Mouse (Mus musculus): ENCODE measurements around the gene Zfp524. TPM values are rescaled to one million over a fixed set of nuclear protein-coding genes. Genes with fewer than 3 reads are reported as not detected.

Gene Zfp524
- polyA plus RNA-seq, 1 experiment from 2014 or later = 11.3 TPM

GRCm38 (mm10) chr7:5052931-5053343, 38.7 kb downstream of the Zfp524 start:
- no peak overlapping the region for H3K27ac ChIP-seq
- H3K27me3 ChIP-seq = peaks cover 64% of the 10 kb centered on the region
- H3K4me1 ChIP-seq (replicated peaks) = peaks cover 40% of the 10 kb centered on the region
- peak overlapping the region; percentile 96 for H3K4me2 ChIP-seq
- no peaks in the 10 kb centered on the region for H3K9me3 ChIP-seq (replicated peaks)
- peak overlapping the region; percentile 53 for H3K9ac ChIP-seq
- peak overlapping the region; percentile 89 for H3K4me3 ChIP-seq
- 8% methylated on average over 41 of the region's 45 CpGs for WGBS
- no peak for ATAC-seq (replicated peaks; ENCODE audit: insufficient number of reproducible peaks, insufficient read depth, low FRiP score, low read depth)
- H3K36me3 ChIP-seq = no peaks in the 10 kb centered on the region

- no peak overlapping the region for H3K9ac ChIP-seq
- no peaks in the 10 kb centered on the region for H3K9me3 ChIP-seq (replicated peaks)
- peak overlapping the region; percentile 89 for H3K4me3 ChIP-seq
- peaks cover 70% of the 10 kb centered on the region for H3K27me3 ChIP-seq
- peak overlapping the region; percentile 96 for H3K4me2 ChIP-seq
- H3K27ac ChIP-seq = no peak overlapping the region
- ATAC-seq (replicated peaks; ENCODE audit: insufficient number of reproducible peaks, insufficient read depth, low FRiP score, low read depth) = no peak
- no peaks in the 10 kb centered on the region for H3K36me3 ChIP-seq
- H3K4me1 ChIP-seq (replicated peaks) = peaks cover 40% of the 10 kb centered on the region
- 9% methylated on average over 32 of the region's 32 CpGs for WGBS
These were observed 39.4 kb downstream of the Zfp524 start for GRCm38 (mm10) chr7:5053456-5054179.

DNA sequence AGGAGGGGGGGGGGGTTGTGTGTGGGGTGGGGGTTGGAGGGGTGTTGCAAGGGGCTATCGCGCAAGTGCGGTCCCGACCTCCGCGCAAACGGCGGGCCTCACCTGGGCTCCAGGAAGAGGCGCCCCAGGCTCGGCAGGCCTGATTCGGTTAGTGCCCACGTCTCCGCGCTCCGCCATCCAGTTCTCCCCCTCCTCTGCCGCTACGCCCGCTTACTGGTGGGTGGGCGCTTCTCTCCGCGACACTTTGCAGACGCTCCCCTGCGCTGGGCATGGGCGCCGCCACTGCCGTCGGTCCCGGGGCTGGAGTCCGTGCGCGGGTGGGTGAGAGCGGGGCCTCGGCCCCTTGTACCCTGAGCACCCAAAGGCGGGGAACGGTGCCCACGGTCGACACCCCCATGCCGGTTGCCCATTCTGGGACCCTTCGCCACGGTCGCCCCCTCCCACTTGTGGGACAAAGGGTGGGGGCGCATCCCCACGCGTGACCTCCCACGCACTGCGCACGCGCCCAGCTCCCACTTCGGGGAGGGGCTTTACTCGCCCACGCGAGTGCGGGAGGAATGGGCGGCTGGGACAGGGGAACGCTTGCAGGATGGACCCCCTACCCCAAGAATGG, 42.5 kb downstream of the Zfp524 start:
- Histone ChIP-seq H3K4me1 (replicated peaks) (peaks cover 42% of the 10 kb centered on the region), H3K4me2 (peak overlapping the region; percentile 66), H3K36me3 (no peaks in the 10 kb centered on the region), H3K4me3 (peak overlapping the region; percentile 47), H3K27ac (no peak overlapping the region), H3K9me3 (replicated peaks) (no peaks in the 10 kb centered on the region), H3K9ac (peak overlapping the region; percentile 57), H3K27me3 (peaks cover 72% of the 10 kb centered on the region)
- no peak for ATAC-seq (replicated peaks; ENCODE audit: insufficient number of reproducible peaks, insufficient read depth, low FRiP score, low read depth)
- 4% methylated on average over 54 of the region's 55 CpGs for WGBS

GRCm38 (mm10) chr7:5057381-5057780, 43.2 kb downstream of the Zfp524 start:
- Histone ChIP-seq H3K36me3 (no peaks in the 10 kb centered on the region), H3K4me2 (peak overlapping the region; percentile 66; the same call in 1 of the 2 replicates), H3K27ac (no peak overlapping the region), H3K9me3 (replicated peaks) (no peaks in the 10 kb centered on the region), H3K27me3 (peaks cover 65% of the 10 kb centered on the region), H3K4me3 (peak overlapping the region; percentile 47; the same call in 1 of the 2 replicates), H3K9ac (no peak overlapping the region), H3K4me1 (replicated peaks) (peaks cover 36% of the 10 kb centered on the region)
- ATAC-seq (replicated peaks; ENCODE audit: insufficient number of reproducible peaks, insufficient read depth, low FRiP score, low read depth) = no peak
- WGBS = 25% methylated on average over 8 of the region's 8 CpGs

- ATAC-seq (replicated peaks; ENCODE audit: insufficient number of reproducible peaks, insufficient read depth, low FRiP score, low read depth) = no peak
- Histone ChIP-seq H3K4me3 (0 out of 2 replicates have a peak overlapping the region, but pooled peaks have one; percentile 47), H3K9ac (no peak overlapping the region), H3K27me3 (peaks cover 61% of the 10 kb centered on the region), H3K4me2 (no peak overlapping the region), H3K4me1 (replicated peaks) (peaks cover 32% of the 10 kb centered on the region), H3K36me3 (no peaks in the 10 kb centered on the region), H3K27ac (no peak overlapping the region), H3K9me3 (replicated peaks) (no peaks in the 10 kb centered on the region)
- 33% methylated on average over 11 of the region's 11 CpGs for WGBS
These were observed 43.6 kb downstream of the Zfp524 start for GRCm38 (mm10) chr7:5057804-5058203.

GRCm38 (mm10) chr7:5058631-5059030, 44.4 kb downstream of the Zfp524 start:
- Histone ChIP-seq H3K9me3 (replicated peaks) (no peaks in the 10 kb centered on the region), H3K27ac (no peak overlapping the region), H3K9ac (no peak overlapping the region), H3K4me2 (no peak overlapping the region), H3K4me3 (no peak overlapping the region), H3K4me1 (replicated peaks) (peaks cover 30% of the 10 kb centered on the region), H3K36me3 (no peaks in the 10 kb centered on the region), H3K27me3 (peaks cover 53% of the 10 kb centered on the region)
- ATAC-seq (replicated peaks; ENCODE audit: insufficient number of reproducible peaks, insufficient read depth, low FRiP score, low read depth) = no peak
- 82% methylated on average over 1 of the region's 1 CpGs for whole genome bisulfite sequencing

DNA sequence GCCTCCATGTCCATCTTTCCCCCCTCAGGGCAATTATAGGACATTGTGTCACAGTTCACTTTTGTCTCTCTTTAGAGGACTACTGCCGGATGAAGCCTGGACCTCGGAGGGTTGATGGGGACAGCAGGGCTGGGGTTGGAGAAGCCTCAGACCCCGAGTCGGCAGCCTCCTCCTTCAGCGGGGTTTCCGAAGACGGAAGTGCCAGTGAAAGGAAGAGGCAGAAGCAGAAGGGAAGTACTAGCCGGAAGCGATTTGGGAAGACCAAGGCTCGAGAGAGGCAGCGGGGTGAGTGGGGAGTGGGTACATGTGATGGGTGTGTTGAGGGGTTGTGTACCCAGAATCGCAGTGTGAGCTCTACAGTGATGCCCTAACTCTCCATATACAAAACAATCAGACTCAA, 45.2 kb downstream of the Zfp524 start:
- H3K4me1 ChIP-seq (replicated peaks) = peaks cover 33% of the 10 kb centered on the region
- ATAC-seq (replicated peaks; ENCODE audit: insufficient number of reproducible peaks, insufficient read depth, low FRiP score, low read depth) = no peak
- no peaks in the 10 kb centered on the region for H3K9me3 ChIP-seq (replicated peaks)
- no peak overlapping the region for H3K27ac ChIP-seq
- H3K4me3 ChIP-seq = no peak overlapping the region
- H3K4me2 ChIP-seq = no peak overlapping the region
- WGBS = 86% methylated on average over 12 of the region's 12 CpGs
- H3K27me3 ChIP-seq = peaks cover 45% of the 10 kb centered on the region
- no peaks in the 10 kb centered on the region for H3K36me3 ChIP-seq
- no peak overlapping the region for H3K9ac ChIP-seq

DNA sequence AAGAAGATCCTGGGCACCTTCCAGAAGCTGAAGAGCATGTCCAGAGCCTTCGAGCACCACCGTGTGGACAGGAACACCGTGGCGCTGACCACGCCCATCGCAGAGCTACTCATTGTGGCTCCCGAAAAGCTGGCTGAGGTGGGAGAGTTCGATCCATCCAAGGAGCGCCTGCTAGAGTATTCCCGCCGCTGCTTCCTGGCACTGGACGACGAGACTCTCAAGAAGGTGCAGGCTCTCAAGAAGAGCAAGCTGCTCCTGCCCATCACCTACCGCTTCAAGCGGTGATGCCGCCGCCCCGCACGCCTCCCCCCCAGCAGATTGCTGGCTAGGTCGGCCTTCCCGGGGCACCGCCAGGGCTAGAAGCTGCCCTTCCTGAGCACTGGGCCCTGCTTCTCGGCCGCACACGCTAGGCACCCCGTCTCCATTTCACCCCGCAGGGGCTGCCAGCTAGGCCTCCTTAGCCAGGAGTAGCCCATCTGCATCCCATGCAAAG, 46.1 kb downstream of the Zfp524 start:
- peak overlapping the region; percentile 97 for H3K4me2 ChIP-seq
- peak overlapping the region; percentile 61 for H3K4me3 ChIP-seq
- H3K36me3 ChIP-seq = no peaks in the 10 kb centered on the region
- ATAC-seq (replicated peaks; ENCODE audit: insufficient number of reproducible peaks, insufficient read depth, low FRiP score, low read depth) = no peak
- H3K27me3 ChIP-seq = peaks cover 36% of the 10 kb centered on the region
- H3K9ac ChIP-seq = peak overlapping the region; percentile 73
- H3K4me1 ChIP-seq (replicated peaks) = peaks cover 38% of the 10 kb centered on the region
- WGBS = 4% methylated on average over 27 of the region's 27 CpGs
- H3K27ac ChIP-seq = peak overlapping the region; percentile 97
- no peaks in the 10 kb centered on the region for H3K9me3 ChIP-seq (replicated peaks)

DNA sequence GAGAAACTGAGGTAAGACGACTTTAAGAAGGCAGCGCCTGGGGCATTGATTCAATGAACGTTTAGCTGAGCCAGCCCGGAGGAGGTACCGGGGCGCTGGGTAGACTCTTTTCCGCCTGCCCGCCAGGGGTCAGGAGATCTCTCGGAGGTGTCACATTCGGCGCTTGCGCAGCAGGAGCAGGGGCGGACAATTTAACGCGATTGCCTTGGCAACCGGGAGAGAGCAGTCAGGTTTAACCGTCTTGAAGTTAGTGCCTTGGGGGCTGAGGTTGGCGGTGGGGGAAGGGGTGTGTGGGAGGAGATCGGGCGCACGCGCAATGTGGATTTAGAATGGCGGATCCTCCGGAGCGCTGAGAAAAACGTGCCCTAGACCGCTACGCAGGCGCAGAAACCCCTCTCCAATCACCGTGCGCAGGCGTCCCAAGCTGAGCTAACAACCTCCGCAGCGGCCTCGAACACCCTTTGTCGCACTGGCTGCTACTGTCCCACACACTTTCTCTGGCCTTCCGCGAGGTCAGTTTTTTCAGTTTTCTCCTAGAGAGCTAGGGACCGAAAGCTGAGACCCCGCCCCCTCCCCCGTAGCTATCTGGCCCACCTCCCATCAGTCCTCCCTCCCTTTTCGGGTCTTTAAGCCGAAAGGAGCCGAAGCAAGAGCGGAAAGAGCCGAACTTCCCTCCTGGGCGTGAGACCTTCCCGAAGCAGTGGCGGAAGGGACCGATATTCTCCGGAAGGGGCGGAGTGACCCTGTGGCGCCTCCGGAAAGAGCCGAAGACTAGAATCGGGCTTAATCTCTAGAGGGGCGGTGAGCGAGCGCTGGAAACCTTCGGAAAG, 46.9 kb downstream of the Zfp524 start:
- peaks cover 44% of the 10 kb centered on the region for H3K4me1 ChIP-seq (replicated peaks)
- peak overlapping the region; percentile 73 for H3K9ac ChIP-seq
- peak; percentile 88 for ATAC-seq (replicated peaks; ENCODE audit: insufficient number of reproducible peaks, insufficient read depth, low FRiP score, low read depth)
- no peaks in the 10 kb centered on the region for H3K9me3 ChIP-seq (replicated peaks)
- H3K36me3 ChIP-seq = no peaks in the 10 kb centered on the region
- peak overlapping the region; percentile 97 for H3K27ac ChIP-seq
- peaks cover 28% of the 10 kb centered on the region for H3K27me3 ChIP-seq
- peak overlapping the region; percentile 61 for H3K4me3 ChIP-seq
- H3K4me2 ChIP-seq = peak overlapping the region; percentile 97
- WGBS = under 1% methylated on average over 60 of the region's 60 CpGs

GRCm38 (mm10) chr7:5061774-5062359, 47.7 kb downstream of the Zfp524 start, which contains the start of gene U2af2:
U2af2 (plus strand) TSS chr7:5062143.
- ATAC-seq (replicated peaks; ENCODE audit: insufficient number of reproducible peaks, insufficient read depth, low FRiP score, low read depth) = peak; percentile 83
- Histone ChIP-seq H3K27me3 (peaks cover 20% of the 10 kb centered on the region), H3K4me2 (peak within 1 kb of the TSS; percentile 97), H3K4me1 (replicated peaks) (peaks cover 39% of the 10 kb centered on the region), H3K9ac (peak within 1 kb of the TSS; percentile 79), H3K27ac (peak within 1 kb of the TSS; percentile 97), H3K4me3 (peak within 1 kb of the TSS; percentile 61), H3K36me3 (peaks cover 7% of the 10 kb centered on the region), H3K9me3 (replicated peaks) (no peaks in the 10 kb centered on the region)
- WGBS = under 1% methylated on average over 50 of the region's 65 CpGs
